Mouse (Mus musculus) kidney, adult 9 months (tissue): ENCODE data around the gene Hes2.

Experiments
- DNase-seq: peaks from one replicate; pipeline ENCODE4 v3.0.0; 2022

Gene Hes2

GRCm38 (mm10) chr4:152186205-152187082 lies 27.8 kb downstream of the Hes2 start:
- DNase-seq = no peak

DNA sequence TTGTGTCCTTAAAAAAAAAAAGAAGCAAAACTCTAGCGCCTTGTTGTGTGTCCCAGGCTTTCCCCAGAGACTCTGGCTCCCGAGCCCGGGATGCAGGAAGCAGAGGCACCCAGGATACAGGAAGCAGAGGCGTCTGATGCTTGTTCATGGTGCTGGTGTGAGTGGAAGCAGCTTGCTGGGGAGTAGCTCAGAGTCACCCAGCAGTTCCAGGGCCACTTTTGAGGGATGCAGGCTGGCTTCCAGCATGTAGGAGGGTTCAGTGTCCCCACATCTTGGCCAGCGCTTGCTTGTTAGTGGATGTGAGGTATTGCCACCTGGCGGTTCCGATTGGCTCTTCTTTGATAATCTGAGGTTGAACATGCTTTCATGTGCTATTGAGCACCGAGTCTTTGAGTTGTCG lies 28.5 kb downstream of the Hes2 start:
- DNase-seq = no peak

DNA sequence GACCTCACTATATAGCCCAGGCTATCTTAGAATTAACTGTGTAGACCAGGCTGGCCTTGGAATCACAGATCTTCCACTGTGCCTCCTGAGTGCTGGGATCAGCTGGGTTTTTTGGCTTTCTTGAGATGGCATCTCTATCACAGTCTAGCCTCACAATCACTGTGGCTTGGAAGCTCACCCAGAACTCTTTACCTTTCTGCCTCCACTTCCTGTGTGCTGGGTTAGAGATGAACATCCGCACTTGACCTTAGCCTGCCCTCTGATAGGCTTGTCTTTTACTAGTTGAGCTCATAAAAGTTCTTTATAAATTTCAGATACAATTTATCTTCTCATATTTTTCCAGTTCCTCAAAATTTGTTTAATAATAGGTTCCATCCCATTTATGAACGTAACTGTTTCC lies 30.0 kb downstream of the Hes2 start:
- no peak for DNase-seq

GRCm38 (mm10) chr4:152189071-152189470 lies 30.4 kb downstream of the Hes2 start:
- DNase-seq = no peak

- no peak for DNase-seq
Measured at GRCm38 (mm10) chr4:152189691-152190090, 31.0 kb downstream of the Hes2 start.

GRCm38 (mm10) chr4:152190096-152190653 lies 31.5 kb downstream of the Hes2 start:
- no peak for DNase-seq

DNA sequence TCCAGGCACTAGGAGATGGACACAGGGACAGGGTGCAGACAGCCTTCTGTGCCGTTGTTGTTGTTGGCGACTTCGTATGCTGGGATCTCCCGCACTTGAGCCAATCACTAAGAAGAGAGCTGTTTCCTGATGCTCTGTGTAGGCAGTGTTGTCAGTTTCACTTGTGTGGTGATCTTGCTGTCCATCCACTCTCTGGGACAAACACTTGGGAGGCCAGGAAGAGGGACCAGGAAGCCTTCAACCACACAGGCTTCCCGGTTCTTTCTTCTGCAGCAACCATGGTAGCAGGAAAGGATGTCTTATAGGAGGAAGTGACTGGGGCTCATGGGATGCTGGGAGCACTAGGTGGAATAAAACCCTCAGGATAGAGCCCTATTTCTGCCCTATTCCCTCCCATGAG lies 32.0 kb downstream of the Hes2 start:
- DNase-seq = no peak

- peak; percentile 31 for DNase-seq
Measured at GRCm38 (mm10) chr4:152192569-152192968, 33.9 kb downstream of the Hes2 start.

DNA sequence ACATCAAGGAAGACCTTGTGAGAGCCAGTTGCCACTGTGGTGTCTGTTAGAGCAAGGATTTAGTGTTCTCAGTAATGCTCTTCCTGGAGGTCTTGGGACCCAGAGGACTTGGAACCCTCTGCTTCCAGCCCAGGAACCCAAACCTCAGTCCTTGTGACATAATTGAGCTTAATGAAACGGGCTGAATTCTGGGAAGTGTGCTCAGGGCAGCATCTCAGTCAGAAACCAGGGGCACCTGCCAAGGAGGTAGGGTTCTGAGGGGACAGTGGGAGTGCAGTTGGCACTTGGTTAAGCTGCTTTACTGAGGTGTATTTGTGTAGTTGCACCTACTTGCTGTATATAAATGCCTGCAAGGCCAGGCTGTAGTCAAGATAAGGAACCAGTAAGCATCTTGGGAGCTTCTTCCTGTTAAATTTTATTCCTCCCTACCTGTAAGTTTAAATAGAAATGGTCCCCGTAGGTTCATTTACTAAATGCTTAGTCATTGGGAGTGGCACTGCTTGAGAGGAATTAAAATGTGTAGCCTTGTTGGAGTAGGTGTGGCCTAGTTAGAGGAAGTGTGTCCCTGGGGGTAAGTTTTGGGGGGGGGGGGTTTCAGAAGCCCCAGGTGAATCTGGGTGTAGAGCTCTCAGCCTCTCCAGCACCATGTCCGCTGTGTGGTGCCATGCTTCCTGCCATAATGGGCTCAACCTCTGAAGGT lies 36.0 kb downstream of the Hes2 start:
- peak; percentile 40 for DNase-seq

DNA sequence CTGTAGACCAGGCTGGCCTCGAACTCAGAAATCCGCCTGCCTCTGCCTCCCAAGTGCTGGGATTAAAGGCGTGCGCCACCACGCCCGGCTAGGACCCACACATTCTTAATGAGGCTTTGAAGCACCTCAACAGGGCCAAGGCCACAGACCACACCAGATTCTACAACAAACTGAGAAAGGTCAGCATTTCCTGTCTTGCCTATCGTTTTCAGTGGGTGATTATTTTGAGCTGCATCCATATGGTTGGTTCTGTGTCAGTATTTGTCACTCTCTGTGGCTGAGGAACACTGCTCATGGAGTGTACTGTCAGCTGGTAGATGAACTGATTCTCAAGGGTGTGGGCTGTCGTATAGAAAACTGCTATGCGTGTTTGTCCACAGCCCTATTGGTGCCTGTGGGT lies 37.6 kb downstream of the Hes2 start:
- no peak for DNase-seq

DNA sequence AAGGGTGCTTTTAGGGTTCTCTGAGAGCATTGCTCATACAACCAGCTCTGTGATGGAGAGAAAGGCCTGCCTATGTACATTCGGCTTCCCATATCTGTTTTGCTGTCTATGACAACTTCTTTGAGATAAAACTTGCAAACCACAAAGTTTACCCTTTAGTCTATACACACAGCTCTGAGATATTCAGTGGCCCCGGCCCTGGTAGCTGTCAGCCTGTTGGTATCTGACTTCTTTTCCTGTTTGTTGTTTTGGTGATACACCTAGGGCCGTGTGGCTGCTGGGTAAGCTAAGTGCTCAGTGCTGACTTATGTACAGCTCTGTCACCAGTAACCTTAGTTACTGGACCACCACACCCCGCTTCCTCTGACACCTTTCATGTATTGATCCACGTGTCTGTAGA lies 38.9 kb downstream of the Hes2 start:
- no peak for DNase-seq

- DNase-seq = no peak
Measured at GRCm38 (mm10) chr4:152199617-152200016, 41.0 kb downstream of the Hes2 start.

- DNase-seq = no peak
Measured at GRCm38 (mm10) chr4:152201492-152201891, 42.8 kb downstream of the Hes2 start.

DNA sequence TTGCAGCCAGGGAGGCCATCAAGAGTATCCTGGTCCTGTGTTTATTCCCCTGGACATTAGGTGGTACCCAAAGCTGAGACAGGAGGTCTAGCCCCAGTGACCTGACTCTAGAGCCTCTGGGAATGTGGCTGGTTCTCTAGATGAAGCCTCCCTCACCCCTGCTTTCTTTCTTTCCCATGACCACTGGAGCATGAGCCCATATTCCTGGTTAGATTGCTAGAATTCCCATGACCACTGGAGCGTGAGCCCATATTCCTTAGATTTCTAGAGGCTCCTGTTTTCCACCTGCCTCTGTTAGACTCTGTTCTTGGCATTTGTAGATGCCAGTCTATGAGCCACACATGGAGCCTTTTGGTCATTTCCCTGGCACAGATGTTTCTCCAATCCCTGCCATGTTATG lies 43.8 kb downstream of the Hes2 start:
- DNase-seq = peak; percentile 39

DNA sequence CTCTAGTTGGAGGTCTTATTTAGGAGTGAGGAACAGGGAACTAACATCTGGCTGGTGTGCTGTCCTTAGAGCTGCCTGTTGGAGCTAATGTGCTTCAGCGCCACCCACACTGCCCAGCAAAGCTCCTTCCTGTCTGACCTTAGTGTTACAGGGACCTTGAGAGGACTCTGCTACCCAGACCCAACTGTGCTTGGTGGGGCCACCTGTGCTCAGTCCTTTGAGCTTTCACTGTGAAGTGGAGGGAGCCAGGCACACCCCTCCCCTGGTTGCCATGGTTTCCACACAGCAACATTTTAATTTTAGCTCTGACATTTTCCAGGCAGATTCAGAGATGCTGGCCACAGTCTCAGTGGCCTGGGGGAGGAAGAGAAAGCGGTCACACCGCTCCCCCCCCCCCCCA lies 44.2 kb downstream of the Hes2 start:
- no peak for DNase-seq

- no peak for DNase-seq
Measured at GRCm38 (mm10) chr4:152204663-152205062, 46.0 kb downstream of the Hes2 start.

GRCm38 (mm10) chr4:152206199-152206598 lies 47.5 kb downstream of the Hes2 start:
- DNase-seq = no peak

- no peak for DNase-seq
Measured at GRCm38 (mm10) chr4:152209623-152210022, 51.0 kb downstream of the Hes2 start.
